Mouse (Mus musculus) neutrophil, adult 83 days (primary cell): ENCODE results near the gene Mab21l3. TPM values are rescaled to one million over a fixed set of nuclear protein-coding genes. Genes with fewer than 3 reads are reported as not detected.

ENCODE experiments used
- total RNA-seq, 2 experiments: library from RNA; stranded (reverse); gene quantifications; one replicate each; pipeline ENCODE4 v1.2.4; 2023

Gene Mab21l3
- total RNA-seq, result not detected

DNA sequence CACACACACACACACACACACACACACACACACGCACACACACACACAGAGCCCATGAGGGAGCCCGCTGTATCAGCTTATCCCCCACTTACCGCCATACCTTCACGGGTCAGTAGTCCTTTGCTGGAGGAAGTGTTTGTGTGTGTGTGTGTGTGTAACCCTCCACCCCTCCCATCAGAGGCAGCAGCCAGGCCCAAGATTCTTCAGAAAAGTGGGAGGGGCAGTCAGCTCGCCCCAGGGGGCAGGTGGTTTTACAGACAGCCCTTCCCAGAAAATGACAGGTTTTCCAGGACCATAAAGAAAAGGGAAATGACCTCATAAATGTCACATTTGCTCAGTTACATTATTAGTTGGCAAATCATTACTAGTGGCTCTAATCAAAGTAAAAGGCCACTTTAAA, at the start of gene Mab21l3:
Gene Mab21l3, minus strand, starts transcription at position 144 of the 400 bp plus-strand sequence.

Other genes starting within 250 kb of the Mab21l3 start
- gene Atp1a1, start 244.3 kb downstream of the Mab21l3 start, total RNA-seq, result 100 to 1,000 TPM in 1 of 2 experiments, 10 to 100 TPM in 1; 98.5 to 102 TPM
- 10 to 100 TPM; 51.7 to 69.1 TPM for gene Slc22a15, start 75.5 kb upstream of the Mab21l3 start, total RNA-seq
- gene Nhlh2, start 161.1 kb upstream of the Mab21l3 start, total RNA-seq, result not detected
- gene Casq2, start 237.5 kb upstream of the Mab21l3 start, total RNA-seq, result not detected